Mouse (Mus musculus) heart, embryonic 12.5 days (tissue): ENCODE data around the gene Wfs1. TPM values are rescaled to one million over a fixed set of nuclear protein-coding genes. Genes with fewer than 3 reads are reported as not detected.

Source experiments
- polyA plus RNA-seq: library from polyadenylated mRNA; unstranded; fragments of >200 nt; fragmentation: Nextera tagmentation; extraction: Ambion mirVana; gene quantifications from 2 replicates; pipeline ENCODE4 v1.2.1, GENCODE M21; 2016

The Wfs1 gene
- polyA plus RNA-seq, 1 experiment from 2014 or later = 32.0 TPM

Other genes with a start within 250 kb of the Wfs1 start
- gene Bloc1s4, start 240.6 kb downstream of the Wfs1 start, polyA plus RNA-seq = 21.0 and 21.3 TPM in 2 replicates
- 426 and 435 TPM in 2 replicates for gene Mrfap1, start 192.4 kb downstream of the Wfs1 start, polyA plus RNA-seq
- 18.4 and 19.7 TPM in 2 replicates for gene Man2b2, start 158.6 kb downstream of the Wfs1 start, polyA plus RNA-seq
- gene Ppp2r2c, start 120.7 kb downstream of the Wfs1 start, polyA plus RNA-seq = 0.04 and 0.14 TPM in 2 replicates
- not detected in 2 replicates for gene Gm1043, start 96.2 kb upstream of the Wfs1 start, polyA plus RNA-seq